Mouse (Mus musculus) ES-E14 (cell line): ENCODE data around the gene Tctex1d2. TPM values are rescaled to one million over a fixed set of nuclear protein-coding genes. Genes with fewer than 3 reads are reported as not detected.

ENCODE experiments used
- DNase-seq: peaks from one replicate; pipeline ENCODE4 v3.0.0-alpha.2; 2013; ENCODE audit warnings: low read depth, low spot score
- H3K27ac ChIP-seq: 2 replicates; pipeline ENCODE4 v1.5.1; 2012; ENCODE audit warnings: low read depth, mild to moderate bottlenecking, low read length, moderate library complexity, mixed read lengths; ENCODE audit not compliant: poor library complexity, insufficient read depth, severe bottlenecking
- H3K36me3 ChIP-seq: 2 replicates; pipeline ENCODE4 v1.6.1; 2012; ENCODE audit warnings: mild to moderate bottlenecking, low read length, moderate library complexity, mixed read lengths; ENCODE audit not compliant: control insufficient read depth, poor library complexity, insufficient read depth, severe bottlenecking
- H3K4me1 ChIP-seq, 2 experiments: fragments of 150-350 bp in 1 of 2; sonication (generic) in 1 of 2; 2 replicates each; pipeline ENCODE4 v1.6.1; 2012; ENCODE audit warnings: low read length in 2 of 2, mild to moderate bottlenecking in 1 of 2, mixed read lengths in 1 of 2; ENCODE audit not compliant: control insufficient read depth in 2 of 2, insufficient read depth in 2 of 2, poor library complexity in 1 of 2
- H3K4me3 ChIP-seq, 2 experiments: fragments of 150-350 bp in 1 of 2; sonication (generic) in 1 of 2; 2 replicates each; pipeline ENCODE4 v1.5.1; 2012; ENCODE audit warnings: low read length in 2 of 2, low read depth in 1 of 2, mild to moderate bottlenecking in 1 of 2, mixed read lengths in 1 of 2; ENCODE audit not compliant: insufficient read depth in 1 of 2, poor library complexity in 1 of 2, severe bottlenecking in 1 of 2
- H3K9ac ChIP-seq: 2 replicates; pipeline ENCODE4 v1.6.1; 2012; ENCODE audit warnings: low read depth, mild to moderate bottlenecking, low read length, mixed read lengths; ENCODE audit not compliant: poor library complexity, insufficient read depth, severe bottlenecking
- H3K9me3 ChIP-seq: fragments of 150-350 bp; sonication (generic); 2 replicates; pipeline ENCODE4 v1.6.1; 2012; ENCODE audit warnings: low read depth, mild to moderate bottlenecking, low read length; ENCODE audit not compliant: control insufficient read depth, insufficient read depth
- CHD2 ChIP-seq: IDR thresholded peaks from 2 replicates; pipeline ENCODE4 v1.6.1; 2014; ENCODE audit warnings: mild to moderate bottlenecking, low read depth, low read length, inconsistent platforms
- HCFC1 ChIP-seq: IDR thresholded peaks from 2 replicates; pipeline ENCODE4 v1.6.1; 2012; ENCODE audit warnings: low read length, inconsistent platforms, borderline replicate concordance; ENCODE audit not compliant: insufficient read depth
- MAFK ChIP-seq: IDR thresholded peaks from 2 replicates; pipeline ENCODE4 v1.6.1; 2014; ENCODE audit warnings: mild to moderate bottlenecking, low read depth, low read length, inconsistent platforms; ENCODE audit not compliant: insufficient read depth
- ZC3H11A ChIP-seq: IDR thresholded peaks from 2 replicates; pipeline ENCODE4 v1.6.1; 2012; ENCODE audit warnings: low read depth, mild to moderate bottlenecking, inconsistent platforms, low read length, borderline replicate concordance
- ZNF384 ChIP-seq: IDR thresholded peaks from 2 replicates; pipeline ENCODE4 v1.6.1; 2012; ENCODE audit warnings: low read depth, low read length, inconsistent platforms
- in situ Hi-C, 2 experiments: fragments of 600-800 bp; cut with MboI; formaldehyde crosslinking; loops; one replicate each; pipeline ENCODE4 v1.15.1; 2025; ENCODE audit warnings: low sequenced_read_pairs in 2 of 2, inconsistent platforms in 1 of 2; ENCODE audit not compliant: unreplicated experiment in 2 of 2
- total RNA-seq: library from RNA; depleted of rRNA; stranded (reverse); fragments of 300-350 nt; gene quantifications from 2 replicates; pipeline ENCODE4 v1.2.3, GENCODE M21; 2012

The Tctex1d2 gene
- total RNA-seq, 1 experiment = 9.5 TPM

DNA sequence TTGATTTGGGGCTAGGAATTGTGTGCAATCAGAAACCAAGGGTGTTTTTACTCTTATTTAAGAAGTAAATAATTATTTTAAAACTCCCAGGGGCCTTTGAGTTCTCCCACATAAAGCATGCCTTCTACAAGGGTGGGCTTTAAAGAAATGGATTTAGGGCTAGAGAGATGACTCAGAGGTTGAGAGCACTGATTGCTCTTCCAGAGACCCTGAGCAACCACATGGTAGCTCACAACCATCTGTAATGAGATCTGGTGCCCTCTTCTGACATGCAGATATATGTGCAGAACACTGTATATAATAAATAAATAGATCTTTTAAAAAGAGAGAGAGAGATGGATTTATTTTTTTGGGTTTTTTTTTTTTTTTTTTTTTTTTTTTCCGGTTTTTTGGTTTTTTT is 45.4 kb downstream of the Tctex1d2 start:
- in situ Hi-C loops = no loop called here
- Histone ChIP-seq H3K9me3 (no peaks in the 10 kb centered on the region), H3K36me3 (peaks cover 5% of the 10 kb centered on the region), H3K4me1 (peaks cover 0 to 3% of the 10 kb centered on the region in 2 experiments; a peak in 1 of 4 replicates), H3K27ac (no peak overlapping the region), H3K4me3 (no peak overlapping the region), H3K9ac (no peak overlapping the region)
- no peak for DNase-seq
- TF ChIP-seq HCFC1 (no peak), ZNF384 (0 out of 2 replicates have a peak, but pooled peaks have one; percentile 41), MAFK (no peak), ZC3H11A (no peak), CHD2 (no peak)

DNA sequence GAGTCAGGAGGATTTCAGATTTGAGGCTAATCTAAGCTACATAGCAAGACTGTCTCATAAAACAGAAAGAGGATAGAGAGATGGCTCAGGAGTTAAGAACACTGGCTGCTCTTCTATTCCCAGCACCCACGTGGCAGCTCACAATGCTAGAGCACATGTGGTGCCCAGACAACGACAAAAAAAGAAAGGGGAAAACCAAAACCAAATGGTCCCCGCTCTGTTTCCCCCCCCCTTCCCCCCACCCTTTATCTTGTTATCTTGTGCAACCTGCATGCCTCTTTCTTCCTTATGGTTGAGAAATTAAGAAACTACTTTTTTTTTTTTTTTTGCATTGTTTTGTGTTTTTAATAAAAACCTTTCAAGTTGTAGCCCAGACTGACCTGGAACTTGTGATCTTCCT is 49.0 kb downstream of the Tctex1d2 start:
- Histone ChIP-seq H3K9ac (no peak overlapping the region), H3K4me3 (no peak overlapping the region), H3K36me3 (peaks cover 2% of the 10 kb centered on the region), H3K27ac (no peak overlapping the region), H3K4me1 (no peaks in the 10 kb centered on the region), H3K9me3 (no peaks in the 10 kb centered on the region)
- no peak for TF ChIP-seq MAFK
- no peak for TF ChIP-seq ZC3H11A
- TF ChIP-seq CHD2 = no peak
- TF ChIP-seq HCFC1 = no peak
- DNase-seq = no peak
- in situ Hi-C loops = no loop called here

DNA sequence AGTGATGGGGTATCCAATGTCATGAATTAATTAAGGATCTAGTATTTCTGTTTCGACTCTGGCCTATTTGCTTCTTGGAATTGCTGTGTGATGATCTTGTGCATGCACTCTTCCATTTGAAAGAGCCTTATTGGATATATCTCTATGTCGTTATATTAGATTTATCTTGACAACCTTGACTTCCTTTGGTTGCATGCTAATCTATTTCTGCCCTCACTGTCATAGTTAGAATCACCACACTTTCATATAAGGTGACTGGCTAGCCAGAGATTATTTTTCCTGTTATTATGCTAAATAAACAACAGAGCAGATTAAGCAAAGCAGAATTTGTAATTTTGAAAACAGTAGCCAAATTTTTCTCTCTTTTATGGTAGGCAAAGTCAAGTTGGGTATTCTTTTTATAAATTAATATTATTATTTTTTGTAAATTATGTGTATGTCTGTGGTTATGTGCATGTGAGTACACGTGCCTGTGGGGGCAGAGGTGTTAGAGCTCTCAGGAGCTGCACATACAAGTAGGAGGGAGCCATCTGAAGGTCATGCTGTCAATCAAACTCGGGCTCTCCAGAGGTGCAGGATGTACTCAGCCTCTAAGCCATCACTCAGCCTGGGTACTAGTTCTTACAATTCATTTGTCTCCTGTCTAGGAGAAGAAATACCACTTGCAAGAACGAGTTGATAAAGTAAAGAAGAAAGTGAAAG is 50.1 kb downstream of the Tctex1d2 start:
- H3K9me3 ChIP-seq = no peaks in the 10 kb centered on the region
- H3K4me1 ChIP-seq = no peaks in the 10 kb centered on the region
- no peak for TF ChIP-seq CHD2
- TF ChIP-seq ZC3H11A = no peak
- TF ChIP-seq HCFC1 = no peak
- no peak for TF ChIP-seq ZNF384
- no peak for TF ChIP-seq MAFK
- DNase-seq = no peak
- H3K27ac ChIP-seq = no peak overlapping the region
- peaks cover 2% of the 10 kb centered on the region for H3K36me3 ChIP-seq
- H3K9ac ChIP-seq = no peak overlapping the region
- in situ Hi-C loops = no loop called here
- no peak overlapping the region for H3K4me3 ChIP-seq

DNA sequence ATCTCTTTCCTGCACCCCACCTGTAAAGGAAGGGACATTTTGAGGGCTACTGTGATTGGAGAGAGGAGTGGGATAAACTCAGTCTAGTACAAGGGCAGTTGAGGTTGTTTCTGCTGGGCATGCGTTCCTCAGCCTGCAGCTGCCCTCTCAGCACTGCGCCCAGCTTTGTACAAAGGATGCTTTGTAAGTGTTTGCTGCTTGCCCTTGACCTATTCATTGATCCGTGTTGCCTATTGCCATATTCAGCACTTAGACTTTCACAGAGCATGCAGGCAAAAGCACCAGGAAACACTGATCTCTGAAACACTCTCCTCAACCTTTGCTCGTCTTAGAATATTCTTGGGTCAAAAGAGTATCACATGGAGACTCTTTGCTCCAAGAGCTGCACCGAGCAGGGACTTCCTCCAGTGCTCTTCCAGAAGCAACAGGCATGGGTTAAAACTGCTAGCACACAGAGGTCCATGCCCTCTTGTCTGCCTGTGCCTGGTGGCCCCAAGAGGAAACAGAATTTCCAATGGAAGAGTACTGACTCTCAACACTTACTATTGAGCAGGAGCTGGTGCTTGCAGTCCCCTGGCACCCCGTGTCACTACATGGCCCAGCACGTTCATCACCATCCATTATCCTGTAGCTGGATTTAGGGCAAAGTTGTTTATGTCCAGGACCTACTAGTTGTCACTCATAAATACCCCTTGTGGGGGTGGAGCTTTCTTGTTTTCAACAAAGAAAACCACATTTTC is 52.9 kb downstream of the Tctex1d2 start:
- H3K9ac ChIP-seq = no peak overlapping the region
- in situ Hi-C loops = no loop called here
- no peak overlapping the region for H3K4me3 ChIP-seq
- no peaks in the 10 kb centered on the region for H3K9me3 ChIP-seq
- H3K27ac ChIP-seq = no peak overlapping the region
- H3K4me1 ChIP-seq = no peaks in the 10 kb centered on the region
- DNase-seq = no peak
- no peaks in the 10 kb centered on the region for H3K36me3 ChIP-seq
- TF ChIP-seq HCFC1 (no peak), ZNF384 (no peak), MAFK (no peak), ZC3H11A (no peak), CHD2 (no peak)
